Mouse (Mus musculus) G1E (cell line): ENCODE results near the gene Epha3.

Experiments used
- CTCF ChIP-seq: IDR thresholded peaks from 2 replicates; pipeline ENCODE4 v1.5.1; 2012; ENCODE audit warnings: low read depth, low read length, inconsistent platforms, mixed read lengths
- GATA1 ChIP-seq: IDR thresholded peaks from 2 replicates; pipeline ENCODE4 v1.6.1; 2012; ENCODE audit warnings: borderline replicate concordance, low read length, inconsistent platforms, mixed read lengths
- POLR2AphosphoS5 ChIP-seq: IDR thresholded peaks from 2 replicates; pipeline ENCODE4 v1.6.1; 2012; ENCODE audit warnings: low read depth, low read length, inconsistent platforms; ENCODE audit not compliant: insufficient replicate concordance

GRCm38 (mm10) chr16:63767589-63767988 lies 96.4 kb downstream of the Epha3 start:
- TF ChIP-seq CTCF (no peak), GATA1 (no peak), POLR2AphosphoS5 (no peak)
